Mouse (Mus musculus) hindbrain, embryonic 13.5 days (tissue): ENCODE data around the gene Pex13. TPM values are rescaled to one million over a fixed set of nuclear protein-coding genes. Genes with fewer than 3 reads are reported as not detected.
"Not testable (repeated sequence)": the region's sequence is repeated elsewhere in the genome, so short reads cannot be mapped to it uniquely, and the experiment has no call there.

Source experiments
- ATAC-seq: fragments of 200-750 bp; cut with Nextera tagmentation; 2 replicates; pipeline ENCODE4 v1.8.0; 2017; ENCODE audit warnings: moderate TSS enrichment; ENCODE audit not compliant: low FRiP score
- H3K27ac ChIP-seq: fragments of 300-500 bp; sonication (generic); 2 replicates; pipeline ENCODE4 v1.5.1; 2015; ENCODE audit warnings: inconsistent platforms, mild to moderate bottlenecking, moderate library complexity
- H3K27me3 ChIP-seq: fragments of 300-500 bp; sonication (generic); 2 replicates; pipeline ENCODE4 v1.6.1; 2015; ENCODE audit warnings: mild to moderate bottlenecking, inconsistent platforms
- H3K36me3 ChIP-seq: fragments of 300-500 bp; sonication (generic); 2 replicates; pipeline ENCODE4 v1.6.1; 2015; ENCODE audit warnings: mild to moderate bottlenecking, inconsistent platforms
- H3K4me1 ChIP-seq: fragments of 300-500 bp; sonication (generic); replicated peaks from 2 replicates; pipeline ENCODE4 v1.6.1; 2015; ENCODE audit warnings: inconsistent platforms
- H3K4me2 ChIP-seq: fragments of 300-500 bp; sonication (generic); 2 replicates; pipeline ENCODE4 v1.6.1; 2015; ENCODE audit warnings: inconsistent platforms, mild to moderate bottlenecking, moderate library complexity
- H3K4me3 ChIP-seq: fragments of 300-500 bp; sonication (generic); 2 replicates; pipeline ENCODE4 v1.5.1; 2015; ENCODE audit warnings: mild to moderate bottlenecking, inconsistent platforms
- H3K9ac ChIP-seq: fragments of 300-500 bp; sonication (generic); 2 replicates; pipeline ENCODE4 v1.6.1; 2015; ENCODE audit warnings: mild to moderate bottlenecking, inconsistent platforms
- H3K9me3 ChIP-seq: fragments of 300-500 bp; sonication (generic); 2 replicates; pipeline ENCODE4 v1.6.1; 2016; ENCODE audit warnings: inconsistent platforms
- WGBS: fragments of 180-500 bp; shearing (Covaris S2); methylation state at CpG from one replicate; pipeline ENCODE4 v1.1.7; 2015; 5-methylcytosine and 5-hydroxymethylcytosine counted together
- polyA plus RNA-seq: library from polyadenylated mRNA; unstranded; fragments of >200 nt; fragmentation: Nextera tagmentation; extraction: Ambion mirVana; gene quantifications from 2 replicates; pipeline ENCODE4 v1.2.1, GENCODE M21; 2015

Gene Pex13
- polyA plus RNA-seq, 1 experiment from 2014 or later, result 33.2 TPM

DNA sequence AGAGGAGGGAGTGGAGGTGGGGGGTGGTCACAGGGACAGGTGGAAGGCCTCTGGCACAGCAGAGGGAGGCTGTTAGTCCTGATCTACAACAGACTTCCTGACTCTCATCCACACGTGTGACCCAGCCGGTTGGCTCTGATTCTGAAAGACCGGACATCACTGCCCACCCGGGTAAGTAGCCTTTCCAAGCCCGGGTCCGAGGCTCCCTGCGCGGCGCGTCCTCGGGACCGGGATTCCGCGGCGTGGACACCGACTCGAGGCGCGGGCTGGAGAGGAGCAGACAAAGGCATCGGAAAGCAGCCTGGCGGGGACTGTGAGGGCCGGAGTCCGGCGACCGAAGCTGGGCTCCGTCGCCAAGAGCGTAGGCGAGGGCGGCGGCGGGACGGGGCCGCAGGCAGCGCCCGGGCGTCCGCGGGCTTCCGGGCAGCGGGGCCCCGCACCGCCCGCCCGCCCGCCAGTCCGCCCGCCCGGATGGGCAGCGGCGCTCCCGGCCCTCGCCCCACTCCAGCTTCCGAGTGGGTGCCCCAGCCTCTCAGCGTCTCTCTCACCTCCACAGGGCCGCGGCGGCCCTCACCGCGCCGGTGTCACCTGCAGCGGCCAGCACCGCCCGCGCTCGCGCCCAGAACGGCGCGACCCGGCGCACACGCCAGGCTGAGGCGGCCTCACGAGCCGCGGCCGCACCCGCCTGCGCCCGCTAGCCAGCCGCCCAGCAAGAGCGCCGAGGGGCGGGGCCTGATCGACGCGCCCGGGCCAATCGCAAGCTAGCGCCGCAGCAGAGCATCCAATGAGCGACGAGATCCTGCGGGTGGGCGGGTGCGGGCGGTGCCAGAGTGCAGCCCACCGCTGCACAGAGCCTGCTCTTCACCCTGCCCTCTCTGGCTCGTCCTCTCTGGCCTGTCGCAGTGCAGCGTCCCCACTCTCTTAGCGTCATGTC, 32.5 kb downstream of the Pex13 start, which contains the start of gene 0610010F05Rik:
0610010F05Rik (minus strand) TSS at position 695 of the 934 bp plus-strand sequence.
- WGBS, result under 1% methylated on average over 82 of the region's 103 CpGs

DNA sequence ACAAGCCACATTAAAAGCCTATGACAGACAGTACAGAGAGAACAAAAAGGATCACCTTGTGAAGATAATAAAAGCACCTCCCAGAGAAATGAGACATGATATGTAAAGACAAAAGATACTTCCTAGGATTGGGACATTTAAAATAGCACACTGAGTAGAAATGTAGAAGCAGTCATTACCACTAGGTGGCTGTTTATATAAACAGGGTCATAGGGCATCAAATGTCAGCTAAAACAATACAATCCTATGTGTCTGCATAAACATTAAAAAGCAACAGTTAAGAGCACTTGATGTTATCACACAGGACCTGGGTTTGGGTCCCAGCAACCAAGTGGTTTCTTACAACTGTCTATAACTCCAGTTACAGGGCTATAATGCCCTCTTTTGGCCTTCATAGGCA, 35.1 kb downstream of the Pex13 start:
- Histone ChIP-seq H3K9ac (no peak overlapping the region), H3K9me3 (no peaks in the 10 kb centered on the region), H3K27ac (no peak overlapping the region), H3K4me3 (no peak overlapping the region), H3K4me2 (no peak overlapping the region), H3K27me3 (no peaks in the 10 kb centered on the region), H3K4me1 (peaks cover 30% of the 10 kb centered on the region), H3K36me3 (peaks cover 13% of the 10 kb centered on the region)
- no peak for ATAC-seq

More for the DNA sequence above, 32.5 kb downstream of the Pex13 start, which contains the start of gene 0610010F05Rik:
- Histone ChIP-seq H3K27me3 (no peaks in the 10 kb centered on the region), H3K36me3 (peaks cover 6% of the 10 kb centered on the region), H3K9me3 (no peaks in the 10 kb centered on the region), H3K27ac (peak within 1 kb of the TSS; percentile 97), H3K4me3 (peak within 1 kb of the TSS; percentile 89), H3K4me1 (peaks cover 30% of the 10 kb centered on the region), H3K9ac (peak within 1 kb of the TSS; percentile 98), H3K4me2 (peak within 1 kb of the TSS; percentile 63)
- peak; percentile 100 for ATAC-seq

DNA sequence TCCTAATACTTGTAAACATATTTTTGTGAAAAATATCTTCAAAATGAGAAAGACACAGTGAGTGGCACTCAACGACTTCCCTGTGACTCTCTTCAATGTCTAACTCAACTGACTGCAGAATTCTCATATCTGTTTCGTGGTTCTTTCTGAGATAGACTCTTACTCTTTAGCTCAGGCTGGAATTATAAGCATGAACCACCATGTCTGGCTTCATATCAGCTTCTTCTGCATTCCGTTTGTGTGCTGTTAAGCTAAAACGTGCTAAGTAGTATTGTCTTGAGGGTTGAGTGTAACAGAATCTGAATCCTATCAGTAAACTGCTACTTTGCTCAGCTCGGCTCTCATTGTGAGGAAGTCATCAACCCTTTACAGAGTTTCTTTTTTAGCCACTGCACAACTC, 46.8 kb downstream of the Pex13 start:
- Histone ChIP-seq H3K4me2 (no peak overlapping the region), H3K9me3 (no peaks in the 10 kb centered on the region), H3K36me3 (peaks cover 45% of the 10 kb centered on the region), H3K4me1 (no peaks in the 10 kb centered on the region), H3K9ac (no peak overlapping the region), H3K27me3 (no peaks in the 10 kb centered on the region), H3K4me3 (no peak overlapping the region), H3K27ac (no peak overlapping the region)
- 90% methylated on average over 5 of the region's 5 CpGs for WGBS
- no peak for ATAC-seq

DNA sequence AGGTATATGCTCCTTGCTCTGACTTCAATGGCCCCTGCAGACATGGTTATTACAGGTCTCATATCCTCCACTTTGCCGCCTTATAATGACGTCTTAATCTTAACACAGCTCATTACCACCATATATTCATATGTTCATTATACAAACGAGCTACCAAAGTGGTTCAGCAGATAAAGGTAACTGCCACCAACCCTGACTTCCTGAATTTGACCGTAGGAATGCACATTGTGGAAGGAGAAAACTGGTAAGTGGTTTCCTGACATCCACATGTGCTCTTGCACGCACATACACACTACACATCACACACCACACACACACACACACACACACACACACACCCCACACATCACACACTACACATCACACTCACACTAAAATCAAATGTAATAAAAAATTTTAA, 51.2 kb downstream of the Pex13 start:
- no peak for ATAC-seq
- Histone ChIP-seq H3K36me3 (peaks cover 38% of the 10 kb centered on the region), H3K4me1 (no peaks in the 10 kb centered on the region), H3K27me3 (no peaks in the 10 kb centered on the region), H3K4me3 (no peak overlapping the region), H3K27ac (no peak overlapping the region), H3K4me2 (no peak overlapping the region), H3K9ac (no peak overlapping the region), H3K9me3 (no peaks in the 10 kb centered on the region)
- 90% methylated on average over 5 of the region's 5 CpGs for WGBS

DNA sequence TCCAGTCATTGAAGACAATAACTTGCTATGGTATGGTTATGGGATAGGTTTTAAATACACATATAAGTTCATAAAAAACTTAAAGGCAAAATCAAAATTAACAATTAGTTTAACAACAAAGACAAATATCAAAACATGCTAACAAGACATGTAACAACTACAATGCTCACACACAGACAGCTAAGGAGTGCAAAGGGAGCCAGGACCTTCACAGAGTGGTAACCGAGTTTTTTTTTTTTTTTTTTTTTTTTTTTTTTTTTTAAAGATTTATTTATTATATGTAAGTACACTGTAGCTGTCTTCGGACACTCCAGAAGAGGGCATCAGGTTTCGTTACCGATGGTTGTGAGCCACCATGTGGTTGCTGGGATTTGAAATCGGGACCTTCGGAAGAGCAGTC, 58.5 kb downstream of the Pex13 start:
- H3K4me3 ChIP-seq, H3K9ac ChIP-seq, H3K4me2 ChIP-seq, ATAC-seq, H3K27me3 ChIP-seq, H3K27ac ChIP-seq, H3K4me1 ChIP-seq, H3K9me3 ChIP-seq: not testable (repeated sequence)
- peaks cover 66% of the 10 kb centered on the region for H3K36me3 ChIP-seq
- WGBS, result 95% methylated on average over 6 of the region's 6 CpGs

Other genes with a start within 250 kb of the Pex13 start
- gene Ahsa2, start 167.9 kb downstream of the Pex13 start, polyA plus RNA-seq, result 120 and 126 TPM in 2 replicates
- 0.21 TPM in 1 of 2 replicates, not detected in the other for gene 1700093K21Rik, start 144.8 kb downstream of the Pex13 start, polyA plus RNA-seq
- gene 0610010F05Rik, start 32.3 kb downstream of the Pex13 start, polyA plus RNA-seq, result 142 and 149 TPM in 2 replicates
- gene Pus10, start 285 bp downstream of the Pex13 start, polyA plus RNA-seq, result 11.8 and 14.0 TPM in 2 replicates
- 0.43 and 0.54 TPM in 2 replicates for gene Rel, start 105.0 kb upstream of the Pex13 start, polyA plus RNA-seq
- 23.6 and 24.6 TPM in 2 replicates for gene Papolg, start 229.3 kb upstream of the Pex13 start, polyA plus RNA-seq